Mouse (Mus musculus) hindbrain, embryonic 10.5 days (tissue): Measurements from ENCODE around the gene Tuba1a. TPM values are rescaled to one million over a fixed set of nuclear protein-coding genes. Genes with fewer than 3 reads are reported as not detected.
"Not testable (repeated sequence)": the region's sequence is repeated elsewhere in the genome, so short reads cannot be mapped to it uniquely, and the experiment has no call there.

Experiments
- DNase-seq: peaks from one replicate; pipeline ENCODE4 v3.0.0-alpha.2; 2017; ENCODE audit warnings: low spot score
- H3K27ac ChIP-seq: fragments of 300-500 bp; sonication (generic); 2 replicates; pipeline ENCODE4 v1.5.1; 2016; ENCODE audit warnings: mild to moderate bottlenecking, moderate library complexity
- H3K27me3 ChIP-seq: fragments of 300-500 bp; sonication (generic); 2 replicates; pipeline ENCODE4 v1.6.1; 2016; ENCODE audit warnings: mild to moderate bottlenecking; ENCODE audit not compliant: poor library complexity, insufficient read depth, severe bottlenecking
- H3K36me3 ChIP-seq: fragments of 300-500 bp; sonication (generic); 2 replicates; pipeline ENCODE4 v1.6.1; 2016; ENCODE audit warnings: mild to moderate bottlenecking, moderate library complexity
- H3K4me1 ChIP-seq: fragments of 300-500 bp; sonication (generic); replicated peaks from 2 replicates; pipeline ENCODE4 v1.6.1; 2016; ENCODE audit warnings: mild to moderate bottlenecking
- H3K4me3 ChIP-seq: fragments of 300-500 bp; sonication (generic); 2 replicates; pipeline ENCODE4 v1.5.1; 2016; ENCODE audit warnings: mild to moderate bottlenecking, moderate library complexity
- H3K9me3 ChIP-seq: fragments of 300-500 bp; sonication (generic); 2 replicates; pipeline ENCODE4 v1.6.1; 2016; ENCODE audit warnings: mild to moderate bottlenecking, moderate library complexity
- WGBS: fragments of 180-500 bp; shearing (Covaris S2); methylation state at CpG from one replicate; pipeline ENCODE4 v1.1.7; 2016; 5-methylcytosine and 5-hydroxymethylcytosine counted together
- polyA plus RNA-seq: library from polyadenylated mRNA; unstranded; fragments of >200 nt; fragmentation: Nextera tagmentation; extraction: Ambion mirVana; gene quantifications from 2 replicates; pipeline ENCODE4 v1.2.1, GENCODE M21; 2016

Tuba1a gene
- polyA plus RNA-seq, 1 experiment from 2014 or later = 8,764 TPM

GRCm38 (mm10) chr15:98958901-98959420 lies 5.5 kb upstream of the Tuba1a start:
- Histone ChIP-seq H3K4me1 (peaks cover 26% of the 10 kb centered on the region), H3K27ac (no peak overlapping the region), H3K9me3 (peaks cover 4% of the 10 kb centered on the region; the same call in 1 of the 2 replicates), H3K27me3 (no peaks in the 10 kb centered on the region), H3K4me3 (no peak overlapping the region), H3K36me3 (no peaks in the 10 kb centered on the region)
- WGBS = 91% methylated on average over 4 of the region's 4 CpGs
- no peak for DNase-seq

DNA sequence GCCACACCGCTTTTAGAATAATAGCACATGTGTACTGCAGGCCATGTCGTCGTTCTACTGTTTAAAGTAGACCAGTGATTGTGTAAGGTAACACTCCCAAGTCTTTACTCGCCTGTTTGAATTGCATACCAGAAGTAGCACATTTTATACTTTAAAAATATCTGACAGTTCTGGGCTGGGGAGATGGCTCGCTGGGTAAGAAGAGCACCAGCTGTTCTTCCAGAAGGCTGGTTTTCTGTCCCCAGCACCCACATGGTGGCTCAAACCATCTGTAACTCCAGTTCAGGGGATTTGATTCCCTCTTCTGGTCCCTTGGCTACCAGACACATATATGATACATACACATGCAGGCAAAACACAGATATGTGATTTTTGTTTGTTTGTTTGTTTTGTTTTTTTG lies 4.0 kb upstream of the Tuba1a start:
- Histone ChIP-seq H3K4me3 (no peak overlapping the region), H3K27ac (no peak overlapping the region), H3K36me3 (no peaks in the 10 kb centered on the region), H3K27me3 (no peaks in the 10 kb centered on the region), H3K4me1 (peaks cover 28% of the 10 kb centered on the region), H3K9me3 (no peaks in the 10 kb centered on the region)
- WGBS = 87% methylated on average over 5 of the region's 5 CpGs
- DNase-seq = no peak

GRCm38 (mm10) chr15:98956000-98956399 lies 2.5 kb upstream of the Tuba1a start:
- Histone ChIP-seq H3K4me1 (peaks cover 36% of the 10 kb centered on the region), H3K36me3 (peaks cover 12% of the 10 kb centered on the region), H3K4me3 (no peak overlapping the region), H3K9me3 (no peaks in the 10 kb centered on the region), H3K27ac (peak overlapping the region; percentile 99), H3K27me3 (no peaks in the 10 kb centered on the region)
- WGBS = 90% methylated on average over 4 of the region's 4 CpGs
- DNase-seq = no peak

DNA sequence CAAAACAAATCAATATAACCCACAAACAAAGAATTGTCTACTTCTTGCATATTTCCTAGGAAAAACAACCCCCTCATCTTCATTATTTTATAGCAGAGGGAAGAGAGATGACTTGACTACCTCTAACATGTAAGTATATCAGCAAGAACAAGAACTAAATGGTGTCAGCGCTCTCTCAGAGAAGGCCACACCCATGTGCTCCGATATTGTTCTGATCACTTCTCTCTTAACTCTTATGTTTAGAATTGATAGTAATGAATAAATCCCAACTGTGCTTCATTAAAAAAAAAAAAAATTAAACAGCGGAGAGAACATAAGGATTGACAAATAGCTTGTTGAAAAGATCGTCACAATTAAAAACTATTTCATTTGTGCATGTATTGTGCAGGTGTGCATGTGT lies 1.8 kb upstream of the Tuba1a start:
- Histone ChIP-seq H3K9me3 (no peaks in the 10 kb centered on the region), H3K4me1 (peaks cover 36% of the 10 kb centered on the region), H3K4me3 (peak overlapping the region; percentile 96), H3K36me3 (peaks cover 15% of the 10 kb centered on the region), H3K27ac (peak overlapping the region; percentile 99), H3K27me3 (no peaks in the 10 kb centered on the region)
- no peak for DNase-seq
- 68% methylated on average over 4 of the region's 4 CpGs for WGBS

DNA sequence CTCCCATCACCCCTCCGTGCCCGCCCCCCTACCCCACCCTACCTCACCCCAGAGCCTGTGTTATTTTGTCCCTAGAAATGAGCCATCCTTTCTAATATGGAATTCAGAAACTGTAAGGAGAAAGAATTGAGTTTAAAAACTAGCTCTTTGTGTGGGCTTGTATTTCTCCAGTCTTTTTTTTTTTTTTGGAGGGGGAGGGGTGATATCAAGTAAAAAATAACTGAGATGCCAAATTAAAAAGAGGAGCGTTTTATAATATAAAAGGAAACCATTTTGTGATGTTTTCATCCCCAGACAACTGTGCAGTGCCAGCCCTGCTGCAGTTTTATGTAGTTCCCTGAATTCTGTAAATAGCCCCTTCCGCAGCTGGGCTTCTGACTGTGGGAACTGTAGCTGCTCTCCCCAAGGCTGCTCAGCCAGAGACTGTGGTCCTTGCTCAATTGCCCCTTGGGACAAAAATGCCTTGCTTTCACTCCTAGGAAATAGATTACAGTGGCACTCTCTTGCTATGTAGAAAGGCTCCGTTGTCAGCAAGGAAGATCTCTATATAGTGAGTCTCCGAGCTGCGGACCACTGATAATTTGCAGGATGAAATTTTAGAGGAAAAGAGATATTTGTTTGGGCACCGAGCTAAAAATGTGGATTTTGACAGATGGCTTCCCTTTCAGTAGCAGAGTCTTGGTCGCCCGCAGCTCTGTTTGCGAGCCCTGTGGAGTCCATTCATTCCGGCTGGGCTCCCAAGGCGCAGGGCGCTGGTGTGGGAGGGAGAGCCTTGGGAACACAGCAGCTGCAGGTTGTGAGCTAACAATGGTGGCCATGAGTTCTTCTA lies 1.1 kb upstream of the Tuba1a start:
- H3K4me1 ChIP-seq = peaks cover 36% of the 10 kb centered on the region
- DNase-seq = peak; percentile 66
- H3K4me3 ChIP-seq = peak overlapping the region; percentile 96
- H3K9me3 ChIP-seq = no peaks in the 10 kb centered on the region
- H3K27ac ChIP-seq = peak overlapping the region; percentile 99
- peaks cover 18% of the 10 kb centered on the region for H3K36me3 ChIP-seq
- WGBS = 10% methylated on average over 14 of the region's 14 CpGs
- H3K27me3 ChIP-seq = no peaks in the 10 kb centered on the region

DNA sequence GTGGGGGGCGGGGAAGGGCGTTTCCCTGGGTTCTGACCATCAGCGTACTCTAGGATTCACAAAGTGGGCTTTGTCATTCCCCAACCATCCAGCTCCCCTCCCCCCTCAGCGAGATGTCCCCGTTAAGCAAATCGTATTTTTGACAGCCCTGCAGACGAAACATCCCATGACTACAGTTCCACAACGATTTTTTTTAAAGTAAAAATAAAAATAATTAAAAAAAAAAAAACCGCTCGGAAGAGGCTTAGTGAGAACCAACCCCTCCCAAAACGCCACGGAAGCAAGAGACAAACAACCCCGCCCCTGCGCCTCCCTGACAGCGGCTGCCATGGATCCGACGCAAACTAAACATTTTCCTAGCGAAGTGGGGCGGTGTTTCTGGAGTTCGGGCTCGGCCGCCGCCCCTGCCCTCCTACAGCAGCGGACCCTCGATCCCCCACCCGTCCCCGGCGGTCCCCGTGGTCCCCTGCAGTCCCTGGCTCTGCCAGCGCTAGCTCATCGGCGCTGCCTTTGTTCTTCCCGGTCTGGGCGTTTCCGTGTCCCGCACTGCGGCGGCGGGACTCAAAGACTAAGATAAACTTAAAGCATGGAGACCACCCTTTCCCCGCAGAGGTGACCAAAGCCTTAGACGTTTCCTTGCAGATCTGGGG lies 627 bp downstream of the Tuba1a start:
- Histone ChIP-seq H3K27me3 (no peaks in the 10 kb centered on the region), H3K27ac (peak overlapping the region; percentile 99), H3K4me3 (peak overlapping the region; percentile 96), H3K9me3 (no peaks in the 10 kb centered on the region), H3K4me1 (peaks cover 47% of the 10 kb centered on the region), H3K36me3 (peaks cover 26% of the 10 kb centered on the region)
- under 1% methylated on average over 41 of the region's 41 CpGs for WGBS
- peak; percentile 65 for DNase-seq

DNA sequence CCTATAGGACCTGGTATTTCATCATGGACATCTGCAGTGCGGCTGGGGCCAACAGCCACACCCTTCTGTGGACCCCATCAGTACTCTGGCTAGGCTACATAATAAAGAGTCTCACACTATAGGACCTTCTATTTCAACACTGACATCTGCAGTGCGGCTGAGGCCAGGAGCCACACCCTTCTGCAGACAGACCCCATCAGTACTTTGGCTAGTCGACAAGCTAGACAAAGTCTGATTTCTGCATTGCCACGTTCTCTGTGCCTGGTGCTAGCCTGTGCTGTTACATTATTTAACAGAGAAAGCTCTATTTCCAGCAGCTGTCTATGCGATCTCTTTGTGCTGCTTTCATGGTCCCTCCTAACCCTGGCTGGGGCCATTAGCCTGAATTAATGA lies 1.4 kb downstream of the Tuba1a start:
- DNase-seq = peak; percentile 55
- peak overlapping the region; percentile 99 for H3K27ac ChIP-seq
- H3K27me3 ChIP-seq = no peaks in the 10 kb centered on the region
- H3K9me3 ChIP-seq = no peaks in the 10 kb centered on the region
- WGBS = 22% methylated on average over 5 of the region's 5 CpGs
- peaks cover 50% of the 10 kb centered on the region for H3K4me1 ChIP-seq
- H3K4me3 ChIP-seq = peak overlapping the region; percentile 96
- H3K36me3 ChIP-seq = peaks cover 30% of the 10 kb centered on the region

GRCm38 (mm10) chr15:98951122-98952062 lies 2.1 kb downstream of the Tuba1a start:
- not testable (repeated sequence) for H3K27me3 ChIP-seq, DNase-seq, H3K9me3 ChIP-seq
- whole genome bisulfite sequencing = 89% methylated on average over 11 of the region's 15 CpGs
- H3K36me3 ChIP-seq = peaks cover 30% of the 10 kb centered on the region
- H3K4me1 ChIP-seq = peaks cover 46% of the 10 kb centered on the region
- peak overlapping the region; percentile 99 for H3K27ac ChIP-seq
- peak overlapping the region; percentile 96 for H3K4me3 ChIP-seq

DNA sequence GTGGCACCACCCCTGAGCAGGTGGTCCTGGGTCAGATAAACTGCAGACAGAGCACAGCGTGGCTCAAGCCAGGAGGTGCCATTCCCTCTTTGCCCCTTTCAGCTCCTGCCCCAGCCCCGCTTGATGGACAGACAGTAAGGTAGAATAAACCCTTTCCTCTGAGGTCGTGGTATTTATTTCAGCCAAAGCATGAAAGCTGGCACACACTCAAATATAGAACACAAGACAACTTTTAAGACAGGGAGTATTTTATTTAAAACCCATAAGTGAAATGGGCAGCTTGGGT lies 4.0 kb downstream of the Tuba1a start:
- H3K27ac ChIP-seq = no peak overlapping the region
- DNase-seq = peak; percentile 35
- peak overlapping the region; percentile 29 for H3K4me3 ChIP-seq
- H3K9me3 ChIP-seq = peaks cover 4% of the 10 kb centered on the region; the same call in 1 of the 2 replicates
- H3K36me3 ChIP-seq = peaks cover 33% of the 10 kb centered on the region
- 65% methylated on average over 3 of the region's 3 CpGs for whole genome bisulfite sequencing
- no peaks in the 10 kb centered on the region for H3K27me3 ChIP-seq
- H3K4me1 ChIP-seq = peaks cover 29% of the 10 kb centered on the region

DNA sequence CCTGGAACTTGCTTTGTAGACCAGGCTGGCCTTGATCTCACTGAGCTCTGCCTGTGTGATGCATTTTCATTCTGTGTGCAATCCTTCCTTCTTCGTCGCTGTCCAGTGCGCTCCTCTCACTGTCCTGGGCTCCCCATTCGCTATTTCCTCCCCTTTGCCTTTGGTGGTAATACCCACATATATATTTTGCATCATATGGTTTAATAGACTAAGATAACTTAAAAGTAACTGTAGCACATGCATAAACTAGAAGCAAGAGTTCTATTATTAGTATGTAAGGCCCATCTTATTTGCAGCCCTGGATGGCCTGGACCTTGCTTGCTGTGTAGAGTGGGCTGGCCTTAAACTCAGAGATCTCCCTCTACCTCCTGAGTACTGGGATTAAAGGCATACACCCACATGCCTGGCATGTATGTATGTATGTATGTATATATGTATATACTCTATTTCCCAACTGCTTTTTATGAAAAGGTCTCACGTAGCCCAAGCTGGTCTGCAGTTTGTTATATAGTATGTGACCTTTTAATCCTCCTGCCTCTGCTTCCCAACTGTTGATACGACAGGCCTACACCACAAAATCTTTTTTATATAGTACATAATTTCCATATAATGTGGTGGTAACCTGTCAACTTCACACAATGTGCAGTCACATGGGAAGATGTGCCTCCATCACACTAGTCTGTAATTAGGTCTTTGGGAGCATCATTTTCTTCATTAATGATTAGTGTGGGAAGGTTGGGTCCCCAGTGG lies 4.5 kb downstream of the Tuba1a start:
- Histone ChIP-seq H3K9me3 (peaks cover 4% of the 10 kb centered on the region; the same call in 1 of the 2 replicates), H3K27ac (no peak overlapping the region), H3K27me3 (no peaks in the 10 kb centered on the region), H3K4me1 (peaks cover 24% of the 10 kb centered on the region), H3K36me3 (peaks cover 38% of the 10 kb centered on the region), H3K4me3 (peak overlapping the region; percentile 29)
- no peak for DNase-seq
- WGBS = 78% methylated on average over 6 of the region's 6 CpGs

- peaks cover 21% of the 10 kb centered on the region for H3K4me1 ChIP-seq
- H3K27me3 ChIP-seq = no peaks in the 10 kb centered on the region
- no peak for DNase-seq
- H3K27ac ChIP-seq = no peak overlapping the region
- H3K4me3 ChIP-seq = no peak overlapping the region
- peaks cover 38% of the 10 kb centered on the region for H3K36me3 ChIP-seq
- H3K9me3 ChIP-seq = peaks cover 4% of the 10 kb centered on the region; the same call in 1 of the 2 replicates
Observed at GRCm38 (mm10) chr15:98948382-98948781, 5.1 kb downstream of the Tuba1a start.

DNA sequence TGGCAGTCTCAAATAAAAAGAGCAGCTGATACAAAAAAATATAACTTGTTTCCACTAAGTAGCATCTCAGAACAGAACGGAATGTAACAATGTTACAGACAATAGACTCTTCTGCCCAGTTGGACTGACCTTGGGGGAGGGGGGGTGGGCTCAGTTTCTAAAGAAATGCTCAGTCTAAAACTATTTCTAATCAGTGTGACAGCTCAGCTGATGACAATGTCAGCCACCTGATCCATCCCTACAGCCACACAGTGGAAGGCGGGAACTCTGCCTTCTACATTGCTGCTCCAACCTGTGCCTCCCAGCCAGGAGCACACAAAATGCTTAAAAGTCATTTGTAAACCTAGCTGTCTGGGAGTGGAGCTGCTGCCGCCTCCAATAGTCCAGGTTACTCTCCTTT lies 5.6 kb downstream of the Tuba1a start:
- H3K36me3 ChIP-seq = peaks cover 38% of the 10 kb centered on the region
- H3K4me3 ChIP-seq = no peak overlapping the region
- no peak for DNase-seq
- H3K9me3 ChIP-seq = peaks cover 4% of the 10 kb centered on the region; the same call in 1 of the 2 replicates
- no peak overlapping the region for H3K27ac ChIP-seq
- H3K27me3 ChIP-seq = no peaks in the 10 kb centered on the region
- WGBS = 36% methylated on average over 3 of the region's 3 CpGs
- peaks cover 21% of the 10 kb centered on the region for H3K4me1 ChIP-seq
